In the genomic region with DNA sequence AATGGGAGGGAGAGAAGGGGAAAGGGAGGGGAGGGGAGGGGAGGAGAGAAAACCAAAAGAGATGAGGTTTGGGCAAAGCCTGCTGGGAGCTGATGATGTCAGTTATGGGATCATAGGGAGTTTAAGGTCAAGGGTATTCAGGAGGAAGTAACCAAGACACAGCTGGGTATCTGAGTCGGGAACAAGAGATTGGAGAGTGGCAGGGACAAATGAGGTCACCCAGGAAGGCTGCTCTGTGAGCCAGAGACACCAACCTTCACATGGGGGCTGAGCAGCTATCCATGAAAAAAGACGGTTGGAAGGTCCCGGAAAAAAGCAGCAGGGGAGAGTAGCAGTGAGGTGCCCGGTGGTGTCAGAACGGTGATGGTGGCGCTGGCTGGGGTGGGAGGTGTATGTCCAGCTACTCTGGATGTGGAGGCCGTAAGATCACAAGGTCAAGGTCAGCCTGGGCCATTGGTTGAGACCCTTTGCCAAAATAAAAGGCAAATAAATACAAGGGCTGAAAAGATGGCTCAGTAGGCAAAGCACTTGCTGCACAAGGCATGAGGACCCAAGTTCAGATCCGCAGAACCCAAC, we compare ENCODE assay signal across 15 mouse cellular contexts. TPM values are rescaled to one million over a fixed set of nuclear protein-coding genes. Genes with fewer than 3 reads are reported as not detected.
DNase-seq lines count a peak whose midpoint lies in the region.
"Had no signal": no experiment of that assay in that cellular context is flagged by ENCODE, and none has a peak within 500 bp of the region (broad histone marks: within the 10 kb centered on the region; RNA-seq: fewer than 3 reads in every experiment).

No protein-coding gene starts in this region.

- DNase-seq in adrenal gland, postnatal 14 days: peak; percentile 52
- no peak for DNase-seq in adrenal gland, postnatal 25 days
- peak; percentile 64 for DNase-seq in ES-CJ7 (ENCODE audit: low read depth, low spot score)
- DNase-seq in R1 (ENCODE audit: low read depth, low spot score): peak; percentile 58
- peak; percentile 48 for DNase-seq in retina, postnatal 1 day
- DNase-seq in lung, postnatal 25 days (ENCODE audit: low spot score): no peak
- DNase-seq: cerebellum, adult 2 months; cerebellum, postnatal 14 days; embryo, embryonic 11 days; gastrocnemius, postnatal 10 days; heart, adult 2 months; heart, postnatal 36 days; kidney, adult 2 months had no signal

RNA-seq across cellular contexts. Expression of a gene that starts 1.3 kb away (rescaled TPM):
- total RNA-seq in adrenal gland, postnatal 14 days (2021): 1.4 and 26.4 TPM in 2 replicates
- total RNA-seq in adrenal gland, postnatal 25 days (2021): 0.85 and 2.9 TPM in 2 replicates
- total RNA-seq: heart, postnatal 36 days had no signal

RNA-seq across cellular contexts. Expression of a gene that starts 15.0 kb away (rescaled TPM):
- total RNA-seq in adrenal gland, postnatal 14 days (2021): 2.8 and 3.8 TPM in 2 replicates
- total RNA-seq in adrenal gland, postnatal 25 days (2021): 2.7 and 6.4 TPM in 2 replicates
- total RNA-seq: common myeloid progenitor, adult 5-6 weeks; heart, adult 2 months; heart, postnatal 36 days had no signal

RNA-seq across cellular contexts. Expression of a gene that starts 32.5 kb away (rescaled TPM):
- total RNA-seq in adrenal gland, postnatal 14 days (2021): 42.5 and 44.9 TPM in 2 replicates
- 54.1 and 59.1 TPM in 2 replicates for total RNA-seq in adrenal gland, postnatal 25 days (2021)

RNA-seq across cellular contexts. Expression of a gene that starts 35.0 kb away (rescaled TPM):
- 574 and 611 TPM in 2 replicates for total RNA-seq in adrenal gland, postnatal 14 days (2021)
- total RNA-seq in adrenal gland, postnatal 25 days (2021): 580 and 681 TPM in 2 replicates

RNA-seq across cellular contexts. Expression of a gene that starts 35.3 kb away (rescaled TPM):
- total RNA-seq in adrenal gland, postnatal 14 days (2021): not detected in 2 replicates
- not detected in 2 replicates for total RNA-seq in adrenal gland, postnatal 25 days (2021)
- total RNA-seq: common myeloid progenitor, adult 5-6 weeks; G1E; gastrocnemius, postnatal 10 days; heart, adult 2 months; heart, postnatal 36 days had no signal

Comparison
In these comparisons a context has a peak if more than half of its experiments do, and no peak if none do; other contexts are left out.
1. DNase-seq: peak in adrenal gland, postnatal 14 days (single experiment), ES-CJ7 (single experiment), R1 (single experiment) and retina, postnatal 1 day (single experiment); none in adrenal gland, postnatal 25 days (single experiment) and lung, postnatal 25 days (single experiment).